In genomic region chr19:34291379-34291778, GRCm38 (mm10) we compare ENCODE assay signal across 9 mouse cellular contexts. TPM values are rescaled to one million over a fixed set of nuclear protein-coding genes. Genes with fewer than 3 reads are reported as not detected.
A peak's percentile ranks its signal among the peaks of the same experiment; 100 is the strongest.
DNase-seq lines count a peak whose midpoint lies in the region; ATAC-seq and TF ChIP-seq lines count a peak whose summit lies in the region.
"Had no signal": no experiment of that assay in that cellular context is flagged by ENCODE, and none has a peak within 500 bp of the region (broad histone marks: within the 10 kb centered on the region; RNA-seq: fewer than 3 reads in every experiment).

No protein-coding gene starts in this region.

- H3K9ac ChIP-seq in kidney, postnatal 0 days (ENCODE audit: low read depth, low read length), result peak overlapping the region; percentile 40
- no peak overlapping the region for H3K9ac ChIP-seq in hindbrain, embryonic 13.5 days
- H3K9ac ChIP-seq in midbrain, embryonic 13.5 days (replicated peaks), result no peak overlapping the region

- no peak for DNase-seq in kidney, postnatal 0 days (ENCODE audit: low spot score)
- no peak for DNase-seq in kidney, postnatal 25 days
- no peak for DNase-seq in thymus, postnatal 14 days
- no peak for DNase-seq in left cerebral cortex, adult 9 months (ENCODE audit: low spot score in 2 of 2)
- DNase-seq in spleen, adult 12 weeks (ENCODE audit: low spot score), result no peak

- H3K27me3 ChIP-seq in kidney, postnatal 0 days (ENCODE audit: insufficient read depth, low read length), result no peaks in the 10 kb centered on the region
- peaks cover 15% of the 10 kb centered on the region for H3K27me3 ChIP-seq in hindbrain, embryonic 13.5 days
- H3K27me3 ChIP-seq in midbrain, embryonic 13.5 days, result 0 out of 2 replicates have a peak, but pooled peaks cover 2% of the 10 kb centered on the region

- no peak for TF ChIP-seq CTCF in kidney, postnatal 0 days (IDR thresholded peaks at IDR 0.05; ENCODE audit: low read depth)

- H3K36me3 ChIP-seq in kidney, postnatal 0 days (ENCODE audit: insufficient read depth, low read length), result no peaks in the 10 kb centered on the region
- no peaks in the 10 kb centered on the region for H3K36me3 ChIP-seq in hindbrain, embryonic 13.5 days
- no peaks in the 10 kb centered on the region for H3K36me3 ChIP-seq in midbrain, embryonic 13.5 days

- H3K27ac ChIP-seq in kidney, postnatal 0 days, result no peak overlapping the region
- H3K27ac ChIP-seq in brown adipose tissue, adult 24 weeks (replicated peaks; ENCODE audit: low read depth, low read length), result peak overlapping the region; percentile 90
- H3K27ac ChIP-seq in hindbrain, embryonic 13.5 days, result no peak overlapping the region
- H3K27ac ChIP-seq in midbrain, embryonic 13.5 days, result no peak overlapping the region

- peak overlapping the region; percentile 80 for H3K4me2 ChIP-seq in kidney, postnatal 0 days (ENCODE audit: low read length)
- peak overlapping the region; percentile 70 for H3K4me2 ChIP-seq in hindbrain, embryonic 13.5 days
- H3K4me2 ChIP-seq in midbrain, embryonic 13.5 days (replicated peaks), result peak overlapping the region; percentile 65; the same call in 1 of the 2 replicates

- H3K4me1 ChIP-seq in kidney, postnatal 0 days (replicated peaks; ENCODE audit: insufficient read depth, low read length), result no peaks in the 10 kb centered on the region
- H3K4me1 ChIP-seq in brown adipose tissue, adult 24 weeks (ENCODE audit: control insufficient read depth, insufficient read depth, insufficient read length, low read length), result peaks cover 23% of the 10 kb centered on the region
- H3K4me1 ChIP-seq in hindbrain, embryonic 13.5 days (replicated peaks), result peaks cover 14% of the 10 kb centered on the region
- peaks cover 14% of the 10 kb centered on the region for H3K4me1 ChIP-seq in midbrain, embryonic 13.5 days (replicated peaks)

- WGBS in kidney, postnatal 0 days, result 40% methylated on average over 8 of the region's 8 CpGs
- WGBS in hindbrain, embryonic 13.5 days, result 72% methylated on average over 8 of the region's 8 CpGs
- WGBS in midbrain, embryonic 13.5 days, result 69% methylated on average over 8 of the region's 8 CpGs

- no peak for ATAC-seq in kidney, postnatal 0 days (replicated peaks; ENCODE audit: low FRiP score, low read depth)
- no peak for ATAC-seq in hindbrain, embryonic 13.5 days (ENCODE audit: low FRiP score)
- no peak for ATAC-seq in midbrain, embryonic 13.5 days
- ATAC-seq: activated CD4-positive, CD25-positive, alpha-beta regulatory T cell, adult 4 months had no signal

- peak overlapping the region; percentile 52 for H3K4me3 ChIP-seq in kidney, postnatal 0 days (replicated peaks; ENCODE audit: low read depth, low read length)
- H3K4me3 ChIP-seq in brown adipose tissue, adult 24 weeks (ENCODE audit: insufficient read depth, low read depth, low read length), result peak overlapping the region; percentile 97
- no peak overlapping the region for H3K4me3 ChIP-seq in hindbrain, embryonic 13.5 days
- no peak overlapping the region for H3K4me3 ChIP-seq in midbrain, embryonic 13.5 days (replicated peaks)

- no peaks in the 10 kb centered on the region for H3K9me3 ChIP-seq in kidney, postnatal 0 days (replicated peaks; ENCODE audit: low read length)
- no peaks in the 10 kb centered on the region for H3K9me3 ChIP-seq in hindbrain, embryonic 13.5 days
- H3K9me3 ChIP-seq in midbrain, embryonic 13.5 days, result no peaks in the 10 kb centered on the region

RNA-seq across cellular contexts. Expression of gene Fas, which starts 0.9 kb away (rescaled TPM):
- polyA plus RNA-seq in kidney, postnatal 0 days (2015; fragmentation: Nextera tagmentation; extraction: Ambion mirVana), result 7.6 and 8.4 TPM in 2 replicates
- polyA plus RNA-seq in brown adipose tissue, adult 24 weeks (2012; ENCODE audit: insufficient read depth, insufficient read length, missing spikeins), result 30.8 and 37.3 TPM in 2 replicates
- polyA plus RNA-seq in hindbrain, embryonic 13.5 days (2015; fragmentation: Nextera tagmentation; extraction: Ambion mirVana), result 0.62 and 0.94 TPM in 2 replicates
- polyA plus RNA-seq in midbrain, embryonic 13.5 days (2015; fragmentation: Nextera tagmentation; extraction: Ambion mirVana), result 0.51 and 0.53 TPM in 2 replicates

RNA-seq across cellular contexts. Expression of gene Acta2, which starts 36.0 kb away (rescaled TPM):
- 450 and 526 TPM in 2 replicates for polyA plus RNA-seq in kidney, postnatal 0 days (2015; fragmentation: Nextera tagmentation; extraction: Ambion mirVana)
- 24.5 and 30.0 TPM in 2 replicates for polyA plus RNA-seq in brown adipose tissue, adult 24 weeks (2012; ENCODE audit: insufficient read depth, insufficient read length, missing spikeins)
- 19.5 and 30.0 TPM in 2 replicates for polyA plus RNA-seq in hindbrain, embryonic 13.5 days (2015; fragmentation: Nextera tagmentation; extraction: Ambion mirVana)
- polyA plus RNA-seq in midbrain, embryonic 13.5 days (2015; fragmentation: Nextera tagmentation; extraction: Ambion mirVana), result 9.6 and 15.2 TPM in 2 replicates

Comparison
In these comparisons a context has a peak if more than half of its experiments do, and no peak if none do; other contexts are left out.
1. H3K4me3 ChIP-seq: peak in kidney, postnatal 0 days (single experiment) and brown adipose tissue, adult 24 weeks (single experiment); none in hindbrain, embryonic 13.5 days (single experiment) and midbrain, embryonic 13.5 days (single experiment).
2. RNA of gene Acta2, which starts 36.0 kb away (polyA plus RNA-seq): 450 to 526 TPM in kidney, postnatal 0 days; 24.5 to 30.0 TPM in brown adipose tissue, adult 24 weeks, 19.5 to 30.0 TPM in hindbrain, embryonic 13.5 days and 9.6 to 15.2 TPM in midbrain, embryonic 13.5 days; every median in the first group is over 10 times any median in the second.
3. Peak in every context shown above with its lines, with median percentiles within 50 percentile points of each other: H3K4me2 ChIP-seq.